Mouse (Mus musculus) liver, adult 2 months (tissue): ENCODE measurements around the gene Nrip2. TPM values are rescaled to one million over a fixed set of nuclear protein-coding genes. Genes with fewer than 3 reads are reported as not detected.
A peak's percentile ranks its signal among the peaks of the same experiment; 100 is the strongest.

ENCODE experiments used
- DNase-seq: peaks from one replicate; pipeline ENCODE4 v3.0.0-alpha.2; 2011; ENCODE audit warnings: low read depth, low spot score; ENCODE audit errors: extremely low read depth
- H3K27ac ChIP-seq: fragments of 200-500 bp; replicated peaks from 2 replicates; pipeline ENCODE4 v1.5.1; 2012; ENCODE audit warnings: low read depth, mild to moderate bottlenecking, control low read depth, inconsistent platforms, low read length; ENCODE audit not compliant: insufficient read depth
- H3K27me3 ChIP-seq: fragments of 200-500 bp; 2 replicates; pipeline ENCODE4 v1.6.1; 2012; ENCODE audit warnings: mild to moderate bottlenecking, moderate library complexity, low read length, inconsistent platforms; ENCODE audit not compliant: control insufficient read depth, insufficient read depth
- H3K36me3 ChIP-seq: fragments of 200-500 bp; 2 replicates; pipeline ENCODE4 v1.6.1; 2012; ENCODE audit warnings: low read length, inconsistent platforms; ENCODE audit not compliant: control insufficient read depth, insufficient read depth
- H3K4me1 ChIP-seq: fragments of 200-500 bp; 2 replicates; pipeline ENCODE4 v1.6.1; 2011; ENCODE audit warnings: low read length; ENCODE audit not compliant: control insufficient read depth, insufficient read depth
- H3K4me3 ChIP-seq: fragments of 200-500 bp; 2 replicates; pipeline ENCODE4 v1.5.1; 2011; ENCODE audit warnings: low read depth, mild to moderate bottlenecking, control low read depth, low read length, moderate library complexity; ENCODE audit not compliant: insufficient read depth
- H3K79me2 ChIP-seq: fragments of 200-500 bp; 2 replicates; pipeline ENCODE4 v1.6.1; 2012; ENCODE audit warnings: inconsistent platforms, mild to moderate bottlenecking, low read length, moderate library complexity; ENCODE audit not compliant: control insufficient read depth, insufficient read depth
- H3K9ac ChIP-seq: fragments of 200-500 bp; 2 replicates; pipeline ENCODE4 v1.6.1; 2012; ENCODE audit warnings: low read depth, mild to moderate bottlenecking, control low read depth, inconsistent platforms, low read length
- CTCF ChIP-seq: fragments of 200-500 bp; IDR thresholded peaks from 2 replicates; pipeline ENCODE4 v1.5.1; 2011; ENCODE audit warnings: low read depth, low read length, control low read depth
- POLR2A ChIP-seq: fragments of 200-500 bp; IDR thresholded peaks from 2 replicates; pipeline ENCODE4 v1.6.1; 2011; ENCODE audit warnings: low read length, control low read depth; ENCODE audit not compliant: insufficient read depth; ENCODE audit errors: extremely low read depth
- WGBS: fragments of 180-500 bp; shearing (Covaris S2); methylation state at CpG from one replicate; pipeline ENCODE4 v1.1.7; 2018; 5-methylcytosine and 5-hydroxymethylcytosine counted together
- polyA plus RNA-seq: library from polyadenylated mRNA; depleted of rRNA; stranded (reverse); fragments of >200 nt; gene quantifications from 2 replicates; pipeline ENCODE4 v1.2.3, GENCODE M21; 2012
- total RNA-seq: library from RNA; depleted of rRNA; stranded (reverse); fragments of >200 nt; gene quantifications from 2 replicates; pipeline ENCODE4 v1.2.3, GENCODE M21; 2014

Gene Nrip2
- total and polyA plus RNA-seq, 2 experiments: 0.09 TPM; not detected in 1

GRCm38 (mm10) chr6:128436356-128437005 is 37.4 kb downstream of the Nrip2 start:
- 30% methylated on average over 8 of the region's 8 CpGs for WGBS
- H3K4me1 ChIP-seq: peaks cover 19% of the 10 kb centered on the region

DNA sequence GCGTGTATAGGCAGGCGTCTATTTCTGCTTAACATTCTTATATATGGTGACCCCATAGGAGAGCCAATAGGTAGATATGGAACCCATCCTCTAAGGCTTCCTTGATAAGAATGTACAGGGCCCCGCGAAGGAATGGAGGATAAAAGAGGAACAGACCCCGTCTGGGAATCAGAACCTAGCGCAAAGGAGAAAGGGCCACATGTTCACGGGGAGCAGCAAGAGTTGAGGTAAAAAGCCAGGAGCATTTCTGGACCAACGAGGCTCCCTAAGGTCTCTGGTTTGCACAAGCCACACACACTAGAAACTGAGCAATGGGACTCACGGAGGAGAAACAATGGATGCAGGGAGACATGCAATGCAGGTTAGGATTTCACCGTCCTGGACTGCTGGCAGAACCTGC is 38.2 kb downstream of the Nrip2 start:
- Histone ChIP-seq H3K27me3 (no peaks in the 10 kb centered on the region), H3K36me3 (peaks cover 29% of the 10 kb centered on the region), H3K27ac (peak overlapping the region; percentile 95), H3K4me3 (peak overlapping the region; percentile 92), H3K79me2 (no peaks in the 10 kb centered on the region; the same call in 1 of the 2 replicates), H3K9ac (peak overlapping the region; percentile 96), H3K4me1 (peaks cover 19% of the 10 kb centered on the region)
- TF ChIP-seq POLR2A (no peak), CTCF (no peak)
- WGBS: 7% methylated on average over 10 of the region's 10 CpGs
- no peak for DNase-seq

More at GRCm38 (mm10) chr6:128436356-128437005, 37.4 kb downstream of the Nrip2 start:
- peak overlapping the region; percentile 95 for H3K27ac ChIP-seq
- peak; percentile 92 for DNase-seq
- H3K79me2 ChIP-seq: no peaks in the 10 kb centered on the region; the same call in 1 of the 2 replicates
- no peak for TF ChIP-seq CTCF
- no peaks in the 10 kb centered on the region for H3K27me3 ChIP-seq
- H3K9ac ChIP-seq: peak overlapping the region; percentile 96
- peaks cover 36% of the 10 kb centered on the region for H3K36me3 ChIP-seq
- H3K4me3 ChIP-seq: peak overlapping the region; percentile 31

- H3K9ac ChIP-seq: peak overlapping the region; percentile 96
- WGBS: under 1% methylated on average over 50 of the region's 52 CpGs
- peak overlapping the region; percentile 96 for H3K27ac ChIP-seq
- H3K4me3 ChIP-seq: peak overlapping the region; percentile 92
- no peak for TF ChIP-seq CTCF
- 0 out of 2 replicates have a peak, but pooled peaks have one; percentile 19 for TF ChIP-seq POLR2A
- no peaks in the 10 kb centered on the region; the same call in 1 of the 2 replicates for H3K79me2 ChIP-seq
- peaks cover 24% of the 10 kb centered on the region for H3K36me3 ChIP-seq
- H3K4me1 ChIP-seq: peaks cover 19% of the 10 kb centered on the region
- DNase-seq: peak; percentile 87
- no peaks in the 10 kb centered on the region for H3K27me3 ChIP-seq
Measured at GRCm38 (mm10) chr6:128437731-128438316, 38.7 kb downstream of the Nrip2 start.

DNA sequence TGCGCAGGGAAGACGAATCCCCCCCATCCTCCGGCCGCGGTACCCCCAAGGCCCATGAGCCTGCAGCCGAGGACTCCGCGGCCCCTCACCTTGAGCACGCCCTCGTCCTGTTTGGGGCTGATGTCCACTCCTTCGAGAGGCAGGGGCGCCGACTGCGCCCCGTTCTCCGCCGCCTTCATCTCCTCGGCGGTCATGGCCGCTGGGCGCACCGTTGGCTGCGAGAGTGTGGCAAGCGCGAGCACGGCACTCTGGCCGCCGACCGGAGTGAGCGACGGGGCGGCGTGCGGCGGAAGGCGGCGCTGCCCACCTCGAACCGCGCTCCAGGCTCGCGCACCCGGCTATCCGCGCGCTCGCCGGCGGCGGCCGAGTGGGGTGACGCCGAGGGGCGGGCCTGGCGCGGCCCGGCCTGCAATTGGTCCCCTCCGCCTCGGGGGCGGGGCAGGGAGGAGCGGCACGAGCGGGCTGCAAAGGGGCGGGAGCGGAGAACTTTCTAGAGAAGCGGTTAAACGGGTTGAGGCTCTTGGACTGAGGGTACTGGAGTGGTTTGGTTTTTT is 39.3 kb downstream of the Nrip2 start, which contains the start of gene Fkbp4:
Gene Fkbp4 (minus strand): TSS at position 361 of the 554 bp plus-strand sequence.
- peak within 1 kb of the TSS; percentile 96 for H3K27ac ChIP-seq
- no peak for TF ChIP-seq CTCF
- TF ChIP-seq POLR2A: peak; percentile 92
- no peaks in the 10 kb centered on the region for H3K27me3 ChIP-seq
- DNase-seq: peak; percentile 78
- H3K79me2 ChIP-seq: no peaks in the 10 kb centered on the region; the same call in 1 of the 2 replicates
- H3K36me3 ChIP-seq: peaks cover 18% of the 10 kb centered on the region
- under 1% methylated on average over 67 of the region's 67 CpGs for WGBS
- H3K4me1 ChIP-seq: peaks cover 19% of the 10 kb centered on the region
- H3K4me3 ChIP-seq: peak within 1 kb of the TSS; percentile 92
- peak within 1 kb of the TSS; percentile 96 for H3K9ac ChIP-seq

- Histone ChIP-seq H3K36me3 (peaks cover 13% of the 10 kb centered on the region; the same call in 1 of the 2 replicates), H3K4me1 (peaks cover 19% of the 10 kb centered on the region), H3K27me3 (no peaks in the 10 kb centered on the region), H3K9ac (peak overlapping the region; percentile 49), H3K4me3 (peak overlapping the region; percentile 92), H3K79me2 (no peaks in the 10 kb centered on the region; the same call in 1 of the 2 replicates), H3K27ac (peak overlapping the region; percentile 61)
- 23% methylated on average over 18 of the region's 18 CpGs for WGBS
- TF ChIP-seq CTCF (no peak), POLR2A (no peak)
- DNase-seq: no peak
Measured at GRCm38 (mm10) chr6:128438871-128439341, 39.8 kb downstream of the Nrip2 start.
